Mouse (Mus musculus): ENCODE results near the gene Dennd1a. TPM values are rescaled to one million over a fixed set of nuclear protein-coding genes. Genes with fewer than 3 reads are reported as not detected.

The Dennd1a gene
- polyA plus RNA-seq, 1 experiment from 2014 or later = 11.5 TPM

DNA sequence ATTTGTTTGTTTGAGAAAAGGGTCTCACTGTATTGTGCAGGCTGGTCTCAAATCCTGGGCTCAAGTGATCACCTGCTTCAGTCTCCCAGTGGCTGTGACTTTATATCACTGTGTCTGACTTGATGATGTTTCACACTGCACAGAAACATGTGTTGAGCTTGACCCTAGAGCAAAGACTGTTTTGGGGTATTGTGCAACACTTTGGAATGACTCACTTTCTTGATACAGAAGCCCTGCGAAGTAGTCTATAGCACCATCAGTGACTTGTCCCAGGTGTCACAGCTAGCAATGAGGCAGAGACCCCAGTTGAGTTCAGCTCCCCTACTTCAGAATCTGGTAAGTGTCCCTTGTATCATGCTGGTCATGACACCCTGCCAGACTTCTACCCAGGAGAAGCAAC lies 429.7 kb downstream of the Dennd1a start:
- no peak for ATAC-seq (ENCODE audit: insufficient read depth)
- 81% methylated on average over 1 of the region's 1 CpGs for WGBS

DNA sequence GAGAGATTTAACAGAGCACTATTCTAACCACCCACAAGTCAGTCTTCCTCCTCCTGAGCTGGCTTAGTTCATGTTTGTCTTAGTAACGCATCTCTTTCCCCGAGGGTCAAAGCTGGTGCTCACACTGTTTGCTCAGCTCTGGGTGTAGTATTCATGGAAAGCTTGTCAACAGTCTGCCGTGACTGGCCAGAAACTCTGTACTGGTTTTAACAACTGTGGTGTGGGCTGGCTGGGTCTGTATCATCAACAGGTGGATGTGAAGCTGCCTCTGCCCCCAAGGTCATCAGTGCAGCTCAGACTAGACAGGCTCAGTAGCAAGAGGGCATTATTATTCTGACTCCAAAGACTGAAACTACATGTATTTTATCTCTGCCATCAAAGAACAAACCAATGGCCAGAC lies 430.2 kb downstream of the Dennd1a start:
- no peak for TF ChIP-seq CTCF (IDR thresholded peaks at IDR 0.05; ENCODE audit: low read depth)
- H3K4me2 ChIP-seq = no peak overlapping the region
- no peaks in the 10 kb centered on the region for H3K4me1 ChIP-seq (ENCODE audit: insufficient read depth)
- H3K9ac ChIP-seq = no peak overlapping the region
- H3K27me3 ChIP-seq (ENCODE audit: insufficient read depth, low read length) = no peaks in the 10 kb centered on the region
- no peak overlapping the region for H3K27ac ChIP-seq (ENCODE audit: low read depth)
- no peaks in the 10 kb centered on the region for H3K36me3 ChIP-seq (ENCODE audit: insufficient read depth)
- no peak for DNase-seq
- 59% methylated on average over 3 of the region's 3 CpGs for WGBS
- no peak for ATAC-seq (ENCODE audit: insufficient read depth)
- no peaks in the 10 kb centered on the region for H3K9me3 ChIP-seq (ENCODE audit: low read depth, low read length)
- H3K4me3 ChIP-seq (ENCODE audit: low read depth, low read length) = no peak overlapping the region

More for the DNA sequence above, 429.7 kb downstream of the Dennd1a start:
- H3K4me2 ChIP-seq = no peak overlapping the region
- H3K9ac ChIP-seq = no peak overlapping the region
- DNase-seq = no peak
- H3K9me3 ChIP-seq (ENCODE audit: low read depth, low read length) = no peaks in the 10 kb centered on the region
- H3K36me3 ChIP-seq (ENCODE audit: insufficient read depth) = no peaks in the 10 kb centered on the region
- H3K27ac ChIP-seq (ENCODE audit: low read depth) = no peak overlapping the region
- no peak overlapping the region for H3K4me3 ChIP-seq (ENCODE audit: low read depth, low read length)
- H3K27me3 ChIP-seq (ENCODE audit: insufficient read depth, low read length) = no peaks in the 10 kb centered on the region
- no peaks in the 10 kb centered on the region for H3K4me1 ChIP-seq (ENCODE audit: insufficient read depth)
- TF ChIP-seq CTCF (IDR thresholded peaks at IDR 0.05; ENCODE audit: low read depth) = no peak

DNA sequence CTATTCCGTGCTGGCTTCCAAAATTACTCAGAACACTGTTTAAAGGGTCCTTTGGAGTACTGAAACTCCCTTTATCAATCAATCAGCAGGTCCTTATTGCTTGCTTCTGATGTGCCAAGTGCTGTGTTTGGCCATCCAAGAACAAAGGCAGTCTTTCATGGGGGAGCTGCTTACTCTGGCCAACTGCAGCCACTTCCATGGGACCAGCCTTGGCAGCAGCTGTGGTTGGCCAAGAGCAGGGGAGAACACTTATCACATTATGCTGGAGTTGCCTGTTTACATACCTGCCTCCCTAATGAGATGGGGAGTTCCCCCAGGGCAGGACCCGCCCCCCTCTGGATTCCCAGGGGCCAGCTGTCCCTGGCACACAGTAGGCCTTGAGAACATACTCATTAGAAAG lies 432.0 kb downstream of the Dennd1a start:
- no peaks in the 10 kb centered on the region for H3K36me3 ChIP-seq (ENCODE audit: insufficient read depth)
- no peaks in the 10 kb centered on the region for H3K4me1 ChIP-seq (ENCODE audit: insufficient read depth)
- H3K9ac ChIP-seq = no peak overlapping the region
- H3K27ac ChIP-seq (ENCODE audit: low read depth) = no peak overlapping the region
- no peaks in the 10 kb centered on the region for H3K9me3 ChIP-seq (ENCODE audit: low read depth, low read length)
- no peak for TF ChIP-seq CTCF (IDR thresholded peaks at IDR 0.05; ENCODE audit: low read depth)
- H3K4me3 ChIP-seq (ENCODE audit: low read depth, low read length) = no peak overlapping the region
- no peaks in the 10 kb centered on the region for H3K27me3 ChIP-seq (ENCODE audit: insufficient read depth, low read length)
- peak; percentile 22 for DNase-seq
- ATAC-seq (ENCODE audit: insufficient read depth) = peak; percentile 58
- H3K4me2 ChIP-seq = no peak overlapping the region
- WGBS = 50% methylated on average over 2 of the region's 2 CpGs

DNA sequence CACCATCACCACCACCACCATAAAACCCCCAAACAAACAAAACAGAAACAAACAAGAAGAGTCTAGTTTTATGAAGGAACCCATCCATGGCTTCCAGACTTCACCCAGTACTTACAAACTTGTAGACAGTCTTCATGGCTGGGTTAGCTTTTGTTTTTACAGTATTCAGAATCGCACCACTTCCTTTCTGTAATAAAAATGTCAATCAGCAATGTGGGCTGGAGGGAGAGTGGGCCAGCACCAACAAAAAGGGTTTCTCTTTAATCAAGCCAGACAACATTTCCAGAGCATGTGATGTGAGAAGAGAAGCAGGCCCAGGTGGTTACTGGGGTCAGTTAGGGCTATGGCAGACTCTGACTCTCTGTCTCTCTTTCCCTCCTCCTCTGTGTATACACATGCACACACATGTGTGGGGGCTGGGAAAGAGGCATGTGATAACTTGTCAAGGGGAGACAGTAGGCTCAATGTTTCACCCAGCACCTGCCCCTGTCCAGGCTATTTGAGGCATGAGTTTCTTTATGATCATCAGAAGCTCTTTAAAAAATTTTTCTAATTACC lies 433.2 kb downstream of the Dennd1a start:
- H3K9ac ChIP-seq = no peak overlapping the region
- no peak overlapping the region for H3K27ac ChIP-seq (ENCODE audit: low read depth)
- WGBS = 73% methylated on average over 1 of the region's 1 CpGs
- no peak overlapping the region for H3K4me3 ChIP-seq (ENCODE audit: low read depth, low read length)
- no peaks in the 10 kb centered on the region for H3K36me3 ChIP-seq (ENCODE audit: insufficient read depth)
- H3K4me2 ChIP-seq = no peak overlapping the region
- TF ChIP-seq CTCF (IDR thresholded peaks at IDR 0.05; ENCODE audit: low read depth) = no peak
- H3K9me3 ChIP-seq (ENCODE audit: low read depth, low read length) = no peaks in the 10 kb centered on the region
- DNase-seq = no peak
- ATAC-seq (ENCODE audit: insufficient read depth) = no peak
- H3K27me3 ChIP-seq (ENCODE audit: insufficient read depth, low read length) = no peaks in the 10 kb centered on the region
- no peaks in the 10 kb centered on the region for H3K4me1 ChIP-seq (ENCODE audit: insufficient read depth)

DNA sequence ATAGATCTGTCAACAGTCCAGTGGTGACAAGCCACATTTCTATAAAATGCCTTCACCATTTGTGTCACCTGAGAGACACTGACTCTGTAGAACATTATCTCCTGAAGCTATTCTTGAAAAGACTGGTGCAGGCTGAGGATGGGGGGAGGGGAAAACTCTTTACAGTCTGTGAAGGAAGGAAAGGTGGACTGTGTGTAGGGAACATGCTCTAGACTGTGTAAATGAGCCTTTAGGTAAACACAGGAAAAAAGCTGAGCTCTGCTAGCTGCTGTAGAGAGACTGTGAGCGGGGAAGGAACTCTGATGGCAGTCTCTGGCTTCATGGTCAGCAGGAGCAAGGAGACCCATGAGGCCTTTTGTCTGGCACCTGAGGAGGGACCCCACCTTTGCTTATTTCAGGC lies 436.6 kb downstream of the Dennd1a start:
- no peaks in the 10 kb centered on the region for H3K27me3 ChIP-seq (ENCODE audit: insufficient read depth, low read length)
- peak; percentile 27 for DNase-seq
- no peak overlapping the region for H3K4me2 ChIP-seq
- no peak overlapping the region for H3K4me3 ChIP-seq (ENCODE audit: low read depth, low read length)
- WGBS = 50% methylated on average over 1 of the region's 1 CpGs
- no peaks in the 10 kb centered on the region for H3K36me3 ChIP-seq (ENCODE audit: insufficient read depth)
- no peaks in the 10 kb centered on the region for H3K4me1 ChIP-seq (ENCODE audit: insufficient read depth)
- no peak overlapping the region for H3K27ac ChIP-seq (ENCODE audit: low read depth)
- no peak for ATAC-seq (ENCODE audit: insufficient read depth)
- H3K9me3 ChIP-seq (ENCODE audit: low read depth, low read length) = no peaks in the 10 kb centered on the region
- no peak for TF ChIP-seq CTCF (IDR thresholded peaks at IDR 0.05; ENCODE audit: low read depth)
- H3K9ac ChIP-seq = no peak overlapping the region

DNA sequence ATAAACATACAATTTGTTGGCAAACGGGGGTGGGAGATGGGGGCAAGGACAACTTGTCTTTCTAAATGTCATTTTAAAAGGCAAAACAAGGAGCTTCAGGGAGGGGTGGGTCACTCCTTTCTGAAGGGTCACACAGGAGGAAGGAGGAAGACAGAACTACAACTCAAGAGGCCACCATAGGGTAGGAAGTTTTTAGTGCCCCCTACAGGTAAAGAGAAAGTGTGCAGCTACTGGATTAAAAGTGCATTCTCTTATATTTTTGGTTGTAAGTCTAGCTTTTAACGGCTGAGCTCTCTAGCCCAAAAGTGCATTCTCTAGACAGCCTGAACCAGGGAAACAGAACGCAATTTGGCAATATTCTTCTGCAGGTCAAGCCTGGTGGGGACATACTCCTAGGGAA lies 437.8 kb downstream of the Dennd1a start:
- Histone ChIP-seq H3K27me3 (ENCODE audit: insufficient read depth, low read length) (no peaks in the 10 kb centered on the region), H3K36me3 (ENCODE audit: insufficient read depth) (no peaks in the 10 kb centered on the region), H3K27ac (ENCODE audit: low read depth) (no peak overlapping the region), H3K4me1 (ENCODE audit: insufficient read depth) (no peaks in the 10 kb centered on the region), H3K4me2 (no peak overlapping the region), H3K9me3 (ENCODE audit: low read depth, low read length) (no peaks in the 10 kb centered on the region), H3K4me3 (ENCODE audit: low read depth, low read length) (no peak overlapping the region), H3K9ac (no peak overlapping the region)
- 76% methylated on average over 3 of the region's 3 CpGs for WGBS
- DNase-seq (no peak), ATAC-seq (ENCODE audit: insufficient read depth) (no peak)
- peak; percentile 26; the same call in 1 of the 2 replicates for TF ChIP-seq CTCF (IDR thresholded peaks at IDR 0.05; ENCODE audit: low read depth)

DNA sequence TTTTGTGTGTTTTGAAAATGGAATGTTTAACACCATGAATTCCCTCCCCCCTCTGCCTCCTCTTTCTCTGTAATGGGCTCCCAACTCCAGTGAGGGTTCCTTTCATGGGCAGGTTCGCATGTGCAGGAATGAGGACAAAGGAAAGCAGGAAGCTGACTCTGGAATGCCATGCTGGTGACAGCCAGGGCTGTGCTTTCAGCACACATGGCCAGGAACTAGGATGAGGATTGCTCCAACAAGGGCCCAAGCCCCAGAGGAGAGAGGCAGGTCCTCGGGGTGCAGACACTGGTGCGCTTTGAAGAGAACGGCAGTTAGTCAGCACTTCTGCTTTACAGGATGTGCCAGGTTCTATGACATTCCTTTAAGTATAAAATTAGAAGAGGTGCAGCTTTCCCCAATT lies 444.5 kb downstream of the Dennd1a start:
- TF ChIP-seq CTCF (IDR thresholded peaks at IDR 0.05; ENCODE audit: low read depth) = no peak
- Histone ChIP-seq H3K4me3 (ENCODE audit: low read depth, low read length) (no peak overlapping the region), H3K36me3 (ENCODE audit: insufficient read depth) (no peaks in the 10 kb centered on the region), H3K9me3 (ENCODE audit: low read depth, low read length) (no peaks in the 10 kb centered on the region), H3K27ac (ENCODE audit: low read depth) (peak overlapping the region; percentile 33; the same call in 1 of the 2 replicates), H3K4me2 (no peak overlapping the region), H3K4me1 (ENCODE audit: insufficient read depth) (peaks cover 6% of the 10 kb centered on the region; the same call in 1 of the 2 replicates), H3K9ac (no peak overlapping the region), H3K27me3 (ENCODE audit: insufficient read depth, low read length) (no peaks in the 10 kb centered on the region)
- peak; percentile 32 for DNase-seq
- 31% methylated on average over 4 of the region's 4 CpGs for WGBS
- ATAC-seq (ENCODE audit: insufficient read depth) = peak; percentile 60; the same call in 1 of the 2 replicates
